Mouse (Mus musculus) fibroblast of lung, adult 2 months (primary cell): ENCODE measurements around the gene Ccne1.

Experiments
- DNase-seq: peaks from one replicate; pipeline ENCODE4 v3.0.0-alpha.2; 2011; ENCODE audit warnings: low read depth

Gene Ccne1

GRCm38 (mm10) chr7:38054246-38054645 is 53.1 kb downstream of the Ccne1 start:
- DNase-seq, result no peak
